Mouse (Mus musculus) testis, postnatal 10 days (tissue): ENCODE results near the gene Midn.

Experiments used
- DNase-seq: peaks from one replicate; pipeline ENCODE4 v3.0.0; 2021; ENCODE audit warnings: low spot score

Midn gene

DNA sequence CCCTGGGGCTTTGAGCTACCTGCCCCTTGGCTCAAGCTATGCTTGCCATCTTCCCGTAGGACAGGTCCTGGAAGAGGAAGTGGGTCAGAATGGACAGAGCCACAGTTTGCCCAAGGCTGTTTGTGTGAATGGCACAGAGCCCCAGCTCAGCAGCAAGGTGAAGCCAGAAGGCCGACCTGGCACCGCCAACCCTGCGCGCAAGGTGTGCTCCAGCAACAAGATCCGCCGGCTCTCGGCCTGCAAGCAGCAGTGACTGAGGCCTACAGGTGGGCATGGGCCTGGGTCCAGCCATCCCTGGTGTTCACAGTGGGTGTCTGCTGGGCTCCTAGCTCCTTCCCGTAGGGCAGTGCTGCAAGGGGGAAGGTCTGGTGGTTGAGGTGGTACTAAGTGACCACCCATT lies 18.2 kb upstream of the Midn start:
- no peak for DNase-seq

DNA sequence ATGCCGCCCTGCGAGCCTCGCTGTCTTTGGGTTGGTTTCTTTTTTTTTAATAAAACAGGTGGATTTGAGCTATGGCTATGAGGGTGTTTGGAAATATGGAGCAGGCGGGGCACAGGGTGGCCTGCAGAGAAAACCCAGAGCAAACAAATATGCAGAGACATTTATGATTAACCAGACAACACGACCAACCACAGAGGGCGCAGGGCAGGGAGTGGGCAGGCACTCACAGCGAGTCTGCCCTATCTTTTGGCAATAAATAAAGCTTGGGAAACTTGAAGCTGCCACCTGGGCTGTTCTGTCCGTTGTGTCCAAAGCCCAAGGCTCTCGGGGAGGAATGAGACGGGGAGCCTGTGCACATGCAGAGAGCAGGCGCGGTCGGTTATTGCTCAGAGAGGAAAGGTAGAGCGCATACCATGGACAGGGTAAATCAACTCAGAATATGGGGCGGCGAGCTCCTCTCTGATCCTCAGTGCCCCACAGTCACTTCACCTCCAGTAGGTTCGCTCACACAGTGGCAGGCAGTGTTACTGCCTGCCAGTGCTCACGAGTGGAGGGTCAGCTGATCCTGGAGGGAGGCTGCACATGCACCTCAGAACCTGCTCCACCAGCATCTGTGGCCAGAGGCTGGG lies 17.6 kb upstream of the Midn start:
- no peak for DNase-seq

DNA sequence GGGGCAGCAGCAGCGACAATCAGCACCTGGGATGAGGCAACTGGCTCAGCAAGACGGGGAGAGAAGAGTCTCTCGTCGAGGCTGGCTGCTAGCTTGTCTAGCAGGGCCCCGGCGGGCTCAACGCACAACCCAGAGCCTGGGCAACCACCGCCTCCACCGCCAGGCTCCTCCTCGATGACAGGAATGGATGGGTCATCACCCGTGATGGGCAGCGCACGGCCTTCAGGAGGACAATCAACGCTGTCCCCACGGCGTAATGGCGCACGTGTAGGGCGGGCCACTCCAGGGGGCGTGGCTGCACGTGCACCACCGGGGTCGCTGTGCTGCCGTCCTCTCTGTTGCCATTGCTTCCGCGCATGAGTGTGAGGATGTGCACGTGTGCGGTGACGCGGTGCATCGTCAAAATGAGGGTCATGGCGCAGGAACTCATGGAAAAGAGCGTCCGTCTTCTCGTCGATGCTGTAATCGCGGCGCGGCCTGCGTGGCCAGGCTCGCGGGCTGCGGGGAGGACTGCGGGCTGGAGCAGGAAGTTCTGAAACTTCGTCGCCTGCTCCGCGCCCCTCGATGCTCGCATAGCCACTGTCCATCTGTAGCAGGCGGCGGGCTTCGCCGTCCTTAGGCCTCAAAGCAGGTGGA lies 16.6 kb upstream of the Midn start:
- DNase-seq = peak; percentile 58

DNA sequence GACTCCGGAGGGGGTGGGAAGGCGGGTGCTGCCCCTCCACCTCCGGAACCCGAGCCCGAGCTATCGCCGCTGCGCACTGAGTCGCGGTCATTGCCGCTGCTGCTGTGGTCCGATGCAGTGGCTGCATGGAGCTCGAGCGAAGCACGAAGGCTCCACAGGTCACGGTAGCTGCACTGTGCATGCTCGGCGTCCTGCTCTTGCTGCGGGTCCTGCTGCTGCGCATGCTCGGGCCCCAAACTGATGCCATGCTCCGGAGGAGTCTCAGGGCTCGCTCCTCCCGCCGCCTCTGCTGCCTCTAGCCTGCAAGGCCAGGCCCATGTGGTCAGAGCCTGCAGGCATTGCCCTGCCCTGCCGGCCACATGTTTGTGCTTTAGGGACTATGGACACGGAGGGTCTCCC lies 16.1 kb upstream of the Midn start:
- DNase-seq = no peak

DNA sequence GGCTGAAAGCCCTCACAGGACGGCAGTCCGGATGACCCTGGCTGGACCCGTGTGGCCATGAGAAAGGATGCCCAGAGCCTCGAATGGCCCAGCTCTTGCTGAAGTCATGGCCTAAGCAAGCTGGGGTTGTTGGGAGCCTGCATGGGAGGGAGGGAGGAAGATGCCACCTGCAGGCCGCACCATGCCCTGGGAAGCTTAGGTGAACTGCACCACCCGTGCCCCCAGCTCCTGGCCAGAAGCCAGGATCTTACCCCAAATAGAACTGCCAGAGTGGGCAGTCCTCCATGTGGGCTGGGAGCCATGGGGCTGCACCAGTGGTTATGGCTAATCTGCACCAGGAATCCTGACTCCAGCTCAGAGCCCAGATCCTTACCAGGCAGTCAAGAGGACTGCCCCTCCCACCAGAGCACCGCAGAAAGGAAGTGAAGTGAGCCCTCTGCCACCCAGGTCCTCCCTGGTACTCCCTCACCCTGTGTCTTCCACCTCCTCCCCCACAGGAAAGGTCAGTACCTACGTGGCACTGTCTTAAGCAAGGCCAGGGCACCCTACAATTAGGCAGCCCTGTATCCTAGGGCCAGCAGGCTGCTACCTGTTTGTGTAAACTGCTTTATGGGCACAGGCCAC lies 14.7 kb upstream of the Midn start:
- DNase-seq = peak; percentile 65

DNA sequence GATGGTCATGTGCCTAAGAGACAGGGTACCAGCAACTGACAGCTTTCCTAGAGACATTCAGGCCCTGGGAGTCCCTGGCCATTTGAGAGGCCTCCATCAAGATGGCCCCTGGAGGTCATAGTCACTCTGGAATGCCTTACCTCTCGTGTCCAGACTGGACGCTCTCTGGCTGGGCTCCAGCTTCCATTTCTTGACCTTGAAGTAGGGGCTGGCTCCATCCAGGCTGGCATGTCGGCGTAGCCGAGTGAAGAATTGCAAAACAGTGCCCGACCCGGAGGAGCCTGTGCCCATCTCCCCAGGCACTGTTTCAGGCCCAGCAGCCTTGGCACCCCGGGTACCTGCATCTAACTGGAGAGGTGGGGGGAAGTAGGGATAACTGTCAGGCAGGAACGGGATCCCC lies 13.7 kb upstream of the Midn start:
- peak; percentile 70 for DNase-seq

DNA sequence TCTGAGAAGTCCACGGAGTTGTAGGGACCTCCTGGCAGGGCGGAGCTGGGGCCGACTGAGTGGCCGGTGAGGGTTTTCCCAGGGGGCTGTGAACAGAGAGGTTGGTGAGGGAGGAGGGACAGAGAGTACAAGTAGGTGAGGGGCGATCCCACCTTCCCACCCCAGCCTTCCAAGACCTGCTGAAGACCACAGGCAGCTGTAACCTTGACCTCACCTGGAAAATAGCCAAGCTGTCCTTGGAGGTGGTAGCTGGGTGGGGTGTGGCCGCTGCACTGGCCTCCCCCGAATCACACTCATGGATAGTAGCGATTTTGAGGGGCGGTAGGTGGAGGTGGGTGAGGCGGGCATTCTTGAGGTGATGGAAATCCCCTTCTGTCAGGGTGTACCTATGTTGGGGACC lies 12.9 kb upstream of the Midn start:
- DNase-seq = peak; percentile 57

DNA sequence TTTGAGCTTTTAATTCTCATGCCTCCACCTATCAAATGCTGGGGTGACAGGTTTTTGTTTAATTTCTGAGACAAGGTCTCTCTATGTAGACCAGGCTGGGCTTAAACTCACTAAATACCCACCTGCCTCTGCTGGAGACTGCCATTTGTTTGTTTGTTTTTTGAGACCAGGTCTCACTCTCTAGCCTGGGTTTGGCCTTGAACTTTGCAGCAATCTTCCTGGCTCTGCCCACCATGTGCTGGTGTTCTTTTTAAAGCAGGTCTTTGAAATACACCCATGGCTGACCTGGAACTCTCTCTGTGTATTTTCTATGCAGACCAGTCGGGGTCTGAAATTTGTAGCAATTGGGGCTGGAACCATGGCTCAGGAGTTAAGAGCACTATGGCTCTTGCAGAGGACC lies 12.4 kb upstream of the Midn start:
- no peak for DNase-seq

DNA sequence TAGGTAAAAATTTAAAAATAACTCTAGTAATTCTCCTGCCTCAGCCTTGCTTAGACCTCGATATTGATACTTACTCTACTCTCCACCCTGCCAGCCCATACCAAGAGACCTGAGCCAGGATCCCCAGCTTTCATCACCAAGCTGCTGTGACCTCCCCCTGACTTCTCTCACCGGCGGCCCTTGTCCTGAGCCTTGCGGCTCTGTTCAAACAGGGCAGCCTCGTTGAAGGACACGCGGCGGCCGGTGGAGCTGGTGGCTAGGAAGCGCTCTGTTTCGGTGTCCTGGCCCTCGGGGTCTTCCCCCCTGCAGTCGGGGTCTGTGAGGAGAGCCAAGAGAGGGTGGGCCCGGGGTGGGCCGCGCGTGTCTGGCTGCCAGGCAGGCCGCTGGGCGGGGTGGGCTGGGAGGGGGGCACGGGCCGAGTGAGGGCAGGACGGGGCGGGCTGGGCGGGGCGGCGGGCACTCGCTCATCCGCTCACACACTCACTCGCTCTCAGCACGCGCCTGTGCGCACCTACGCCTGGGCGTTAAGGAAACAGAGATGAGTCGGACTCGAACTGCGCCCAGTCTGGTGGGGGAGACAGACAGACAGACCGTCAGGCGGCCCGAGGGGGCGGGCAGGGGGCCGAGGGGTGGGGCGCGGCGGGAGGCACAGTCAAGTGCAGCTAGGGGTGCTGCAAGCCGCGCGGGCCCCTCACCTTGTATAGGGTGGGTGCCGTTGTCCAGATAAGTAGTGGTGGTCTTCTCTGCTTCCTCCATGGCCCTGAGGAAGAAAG lies 11.7 kb upstream of the Midn start:
- DNase-seq = peak; percentile 52

DNA sequence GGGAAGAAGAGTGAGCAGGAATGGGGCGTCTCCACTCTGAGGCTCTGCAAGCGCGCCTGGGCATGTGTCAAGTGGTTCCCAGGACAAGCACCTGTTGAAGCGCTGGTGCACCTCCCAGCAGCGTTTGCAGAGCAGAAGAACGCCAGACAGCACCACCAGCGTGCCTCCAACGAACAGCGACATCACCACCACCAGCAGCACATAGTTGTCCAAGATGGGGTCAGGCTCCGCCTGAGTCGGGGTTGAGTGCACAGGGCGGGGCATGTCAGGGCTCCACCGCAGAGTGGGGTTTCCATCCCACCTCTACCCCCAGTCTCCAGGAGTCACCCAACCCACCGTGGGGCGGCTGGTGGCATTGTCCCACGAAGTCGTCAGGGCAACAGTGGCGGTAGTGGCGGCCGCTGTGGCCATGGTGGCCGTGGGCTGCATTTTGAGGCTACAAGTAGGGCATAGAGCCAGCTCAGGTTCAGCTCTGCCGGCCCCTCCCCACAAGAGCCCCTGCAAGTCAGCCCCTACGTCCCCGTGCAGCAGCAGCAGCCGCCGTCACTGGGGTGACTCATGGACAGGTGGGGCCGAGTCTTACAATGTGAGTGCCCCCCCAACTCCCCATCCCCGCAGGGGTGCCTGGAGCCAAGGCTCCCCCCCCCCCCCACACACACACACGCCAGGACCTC lies 11.0 kb upstream of the Midn start:
- DNase-seq = peak; percentile 55

DNA sequence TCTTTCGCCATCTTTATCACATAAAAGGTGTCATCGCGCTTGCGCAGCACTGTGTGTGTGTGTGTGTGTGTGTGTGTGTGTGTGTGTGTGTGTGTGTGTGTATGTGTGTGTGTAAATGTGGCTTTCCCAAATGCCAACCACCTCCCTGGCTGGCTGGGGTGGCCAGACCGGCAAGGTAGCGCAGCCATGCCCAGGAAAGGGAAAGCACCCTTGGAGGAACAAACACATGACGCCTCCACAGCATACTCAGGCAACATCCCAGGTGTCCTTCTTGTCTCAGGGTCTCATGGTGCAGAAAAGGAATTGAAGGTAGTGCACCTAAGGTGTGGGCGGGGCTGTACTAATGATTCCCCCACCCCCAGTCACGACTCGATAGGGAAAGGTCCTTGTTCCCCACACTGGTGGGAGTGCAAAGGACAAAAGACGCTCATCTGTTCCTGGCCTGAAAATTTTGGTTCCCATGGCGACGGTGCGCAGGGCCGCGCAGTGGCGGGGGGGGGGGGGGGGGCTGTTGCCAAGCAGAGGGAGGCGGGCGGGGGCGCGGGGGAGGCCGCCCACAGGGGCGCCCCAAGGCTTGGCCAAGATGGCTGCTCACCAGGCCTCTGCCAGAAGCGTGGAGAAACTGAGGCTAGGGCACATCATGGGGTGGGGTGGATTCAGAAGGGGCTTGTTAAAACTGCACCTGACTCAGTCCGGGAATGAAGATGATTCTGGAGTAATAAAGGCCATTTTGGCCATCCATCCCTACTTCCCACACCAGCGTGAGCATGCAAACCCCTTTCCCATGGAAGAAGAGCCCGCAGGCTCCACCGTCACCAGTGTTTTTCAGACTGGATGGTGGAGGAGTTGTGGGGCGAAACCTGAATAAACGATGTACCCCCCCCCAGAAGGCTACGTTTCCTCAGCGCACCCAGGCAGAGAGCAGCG lies 10.2 kb upstream of the Midn start:
- peak; percentile 53 for DNase-seq

DNA sequence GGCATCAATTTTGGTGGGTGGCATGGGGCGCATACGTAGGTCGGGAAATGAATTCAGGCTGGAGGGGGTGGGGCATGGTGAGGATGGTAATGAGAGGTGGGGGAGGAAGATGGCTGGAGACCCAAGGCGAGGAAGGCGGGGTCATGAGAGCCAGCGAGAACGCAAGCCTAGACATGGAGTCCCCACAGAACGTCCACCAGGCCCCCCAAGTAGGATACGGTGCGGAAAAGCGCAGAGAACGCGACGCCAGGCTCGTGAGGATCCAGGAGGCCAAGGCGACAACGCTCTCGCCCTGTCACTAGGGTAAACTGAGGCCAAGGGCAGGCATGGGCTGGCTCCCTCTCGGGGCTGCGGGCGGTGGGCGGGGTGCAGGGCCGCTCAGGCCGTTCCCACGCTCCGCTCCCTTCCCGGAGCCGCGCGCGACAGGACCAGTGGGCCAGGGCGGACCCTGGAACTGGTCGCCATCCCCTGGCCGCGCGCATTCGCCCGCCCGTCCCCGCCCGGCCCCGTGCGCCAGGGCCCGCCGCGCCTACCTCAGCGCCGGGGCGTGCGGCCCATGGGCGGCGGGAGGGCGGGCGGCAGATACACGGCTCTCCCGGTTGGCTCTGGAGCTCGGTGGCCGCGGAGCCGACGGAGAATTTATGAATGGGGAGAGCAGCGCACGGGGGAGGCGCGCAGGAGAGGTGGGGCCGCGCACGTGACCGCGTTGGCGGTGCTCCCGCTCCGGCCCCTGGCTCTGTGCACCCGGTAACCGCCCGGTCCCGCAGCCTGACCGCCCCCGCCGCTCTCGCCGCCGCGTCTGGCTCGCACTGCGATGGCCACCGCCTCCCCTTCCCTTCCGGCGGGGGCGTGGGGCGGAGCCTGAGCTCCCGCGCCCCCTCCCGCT lies 9.3 kb upstream of the Midn start, which contains the start of gene Atp5d:
Gene Atp5d (plus strand): TSS at position 80 of the 886 bp plus-strand sequence.
- DNase-seq = peak; percentile 82

DNA sequence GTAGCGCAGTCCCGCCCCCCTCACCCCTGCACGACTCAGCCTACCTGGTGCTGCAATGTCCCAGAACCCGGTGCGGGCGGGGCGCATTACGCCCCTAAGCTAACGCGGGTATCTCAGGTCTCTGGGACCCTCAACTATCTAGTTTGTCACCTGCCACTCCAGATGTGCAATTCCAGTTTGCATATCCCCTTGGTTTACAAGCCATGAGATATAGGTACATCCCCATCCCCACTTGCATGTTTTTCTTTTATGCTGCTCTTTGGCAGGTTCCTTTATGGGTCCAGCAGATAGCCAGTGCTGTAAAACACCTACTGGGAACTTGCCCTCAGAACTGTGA lies 8.7 kb upstream of the Midn start:
- DNase-seq = no peak

DNA sequence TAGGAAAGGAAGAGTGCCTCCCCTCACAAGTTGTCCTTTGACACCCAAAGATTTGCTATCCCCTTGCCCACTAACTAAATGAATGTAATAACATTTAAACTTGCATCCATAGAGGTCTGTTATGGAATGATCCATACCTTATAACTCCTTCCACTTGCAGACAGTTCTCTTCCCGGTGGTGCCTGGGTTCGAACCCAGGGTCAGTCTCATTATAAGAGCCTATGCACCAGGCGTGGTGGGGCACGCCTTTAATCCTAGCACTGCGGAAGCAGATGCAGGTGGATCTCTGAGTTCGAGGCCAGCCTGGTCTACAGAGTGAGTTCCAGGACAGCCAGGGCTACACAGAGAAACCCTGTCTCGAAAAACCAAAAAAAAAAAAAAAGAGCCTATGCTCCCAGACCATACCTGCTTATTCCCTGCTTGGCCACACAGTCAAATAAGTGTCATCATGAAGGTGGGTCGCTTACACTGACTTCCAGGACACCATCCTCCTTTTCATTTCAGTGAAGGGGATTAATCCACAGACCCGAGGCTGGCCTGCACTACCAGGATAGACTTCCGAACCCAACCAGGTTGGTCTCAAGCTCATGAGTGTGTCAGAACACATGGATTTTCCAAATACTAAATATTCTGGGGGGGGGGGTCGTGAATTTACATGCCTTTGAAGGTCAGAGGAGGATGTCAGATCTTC lies 8.0 kb upstream of the Midn start:
- DNase-seq = no peak

DNA sequence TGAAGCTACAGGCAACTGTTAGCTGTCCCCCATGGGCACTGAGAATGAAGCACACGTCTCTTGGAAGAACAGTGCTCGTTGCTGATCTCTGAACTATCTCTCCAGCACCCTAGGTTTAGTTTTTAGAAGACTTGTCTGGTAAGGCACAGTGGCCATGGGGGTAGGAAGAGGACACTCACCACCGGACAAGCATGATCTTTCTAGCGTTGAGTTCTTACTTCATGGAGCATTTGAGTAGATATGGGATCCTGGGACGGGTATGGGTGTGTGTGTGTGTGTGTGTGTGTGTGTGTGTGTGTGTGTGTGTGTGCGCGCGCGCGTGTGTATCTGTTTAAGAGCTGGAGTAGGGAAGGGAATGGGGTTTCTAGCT lies 7.4 kb upstream of the Midn start, which contains the start of gene Cbarp:
Gene Cbarp (minus strand): TSS at position 170 of the 370 bp plus-strand sequence.
- DNase-seq = no peak

DNA sequence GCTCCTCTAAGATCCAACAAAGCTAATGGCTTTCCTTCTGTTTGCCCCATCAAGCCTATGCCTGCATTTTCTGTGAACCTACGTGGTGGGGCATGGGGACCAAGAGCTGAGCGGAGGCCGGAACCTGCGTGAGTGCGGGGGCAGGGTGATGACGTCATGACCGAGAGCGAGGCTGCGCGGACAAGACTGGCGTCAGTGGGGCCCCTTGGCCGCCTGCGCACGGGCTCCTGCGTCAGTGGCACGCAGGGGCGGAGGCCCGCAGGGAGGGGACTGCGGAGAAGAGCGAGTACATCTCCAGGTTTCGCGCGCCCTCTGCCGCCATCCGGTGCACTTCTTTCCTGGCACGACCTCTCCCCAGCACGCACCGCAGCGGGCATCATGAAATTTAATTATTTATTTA lies 6.8 kb upstream of the Midn start:
- peak; percentile 95 for DNase-seq

DNA sequence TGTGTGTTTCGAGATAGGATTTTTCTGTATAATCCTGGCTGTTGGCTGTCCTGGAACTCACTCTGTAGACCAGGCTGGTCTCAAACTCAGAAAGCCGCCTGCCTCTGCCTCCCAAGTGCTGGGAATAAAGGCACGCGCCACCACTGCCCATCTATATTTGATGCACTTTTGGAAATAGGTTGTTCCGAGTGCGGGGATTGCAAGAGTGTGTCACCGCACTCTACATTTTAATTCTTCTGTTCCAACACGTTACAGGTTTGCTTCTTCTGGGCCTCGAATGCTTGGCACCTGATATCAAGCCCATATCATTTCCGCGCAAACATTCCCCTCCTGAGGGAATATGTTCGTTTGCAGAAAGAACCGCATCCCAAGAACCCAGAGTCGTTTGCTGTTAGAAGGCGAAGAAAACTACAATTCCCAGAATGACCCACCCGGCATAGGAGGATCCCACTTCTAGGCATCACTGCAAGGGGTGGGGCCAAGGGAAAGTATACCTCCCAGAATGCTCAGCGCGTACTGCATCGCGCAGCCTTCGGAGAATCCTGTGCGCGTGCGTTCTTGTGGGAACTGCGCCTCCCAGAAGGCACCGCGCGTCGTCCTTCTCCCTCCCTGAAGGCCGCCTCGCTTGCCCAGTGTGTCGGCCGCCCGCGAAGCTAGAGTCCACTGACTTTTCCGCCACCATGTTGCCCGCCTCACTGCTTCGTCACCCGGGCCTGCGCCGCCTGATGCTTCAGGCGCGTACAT lies 6.1 kb upstream of the Midn start:
- peak; percentile 92 for DNase-seq

DNA sequence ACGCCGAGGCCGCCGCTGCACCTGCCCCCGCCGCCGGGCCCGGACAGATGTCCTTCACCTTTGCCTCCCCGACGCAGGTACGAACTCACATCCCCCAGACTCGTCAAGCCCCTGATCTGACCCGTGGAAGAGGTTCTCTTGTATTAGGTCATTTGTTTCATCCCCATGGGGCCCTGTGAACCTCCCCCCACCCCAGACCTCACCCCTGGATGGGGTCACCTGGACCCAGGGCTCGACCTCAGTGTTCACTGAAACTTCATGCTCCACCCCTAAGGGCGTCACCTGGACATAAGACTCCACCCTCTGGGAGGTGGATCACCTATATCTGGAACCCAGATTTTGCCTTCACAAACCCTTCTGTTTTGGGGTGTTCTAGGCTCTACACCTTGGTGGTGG lies 5.5 kb upstream of the Midn start:
- no peak for DNase-seq

DNA sequence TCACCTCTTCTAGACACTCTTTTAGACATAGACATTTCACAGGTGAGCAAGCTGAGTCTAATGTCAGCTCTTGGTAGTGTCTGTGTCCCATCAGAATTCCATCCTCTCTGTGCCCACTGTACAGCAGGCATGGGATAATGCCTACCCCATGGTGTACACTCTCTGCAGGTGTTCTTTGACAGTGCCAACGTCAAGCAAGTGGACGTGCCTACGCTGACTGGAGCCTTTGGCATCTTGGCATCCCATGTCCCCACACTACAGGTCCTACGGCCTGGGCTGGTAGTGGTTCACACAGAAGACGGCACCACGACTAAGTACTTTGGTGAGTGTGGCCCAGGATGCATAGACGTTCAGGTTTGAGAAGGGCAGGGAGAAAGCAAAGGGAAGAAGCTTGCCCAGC lies 4.4 kb upstream of the Midn start:
- no peak for DNase-seq
